Mouse (Mus musculus) hindbrain, postnatal 0 days (tissue): Measurements from ENCODE around the gene Cyp4f40. TPM values are rescaled to one million over a fixed set of nuclear protein-coding genes. Genes with fewer than 3 reads are reported as not detected.
A peak's percentile ranks its signal among the peaks of the same experiment; 100 is the strongest.

Experiments used
- ATAC-seq: fragments of 200-750 bp; cut with Nextera tagmentation; 2 replicates; pipeline ENCODE4 v1.8.0; 2017; ENCODE audit warnings: mild to moderate bottlenecking, moderate TSS enrichment, moderate library complexity
- DNase-seq: peaks from one replicate; pipeline ENCODE4 v3.0.0-alpha.2; 2015; ENCODE audit warnings: low spot score
- H3K27ac ChIP-seq: fragments of 300-500 bp; sonication (generic); 2 replicates; pipeline ENCODE4 v1.5.1; 2014; ENCODE audit warnings: mild to moderate bottlenecking
- H3K27me3 ChIP-seq: fragments of 300-500 bp; sonication (generic); 2 replicates; pipeline ENCODE4 v1.6.1; 2014; ENCODE audit warnings: low read length, mixed read lengths; ENCODE audit not compliant: insufficient read depth
- H3K36me3 ChIP-seq: fragments of 300-500 bp; sonication (generic); 2 replicates; pipeline ENCODE4 v1.6.1; 2014; ENCODE audit warnings: low read length, mixed read lengths; ENCODE audit not compliant: insufficient read depth
- H3K4me1 ChIP-seq: fragments of 300-500 bp; sonication (generic); 2 replicates; pipeline ENCODE4 v1.6.1; 2014; ENCODE audit warnings: antibody characterized with exemption, low read length, mixed read lengths; ENCODE audit not compliant: insufficient read depth
- H3K4me2 ChIP-seq: fragments of 300-500 bp; sonication (generic); 2 replicates; pipeline ENCODE4 v1.6.1; 2014; ENCODE audit warnings: low read depth, mild to moderate bottlenecking, low read length, moderate library complexity, mixed read lengths
- H3K4me3 ChIP-seq: fragments of 300-500 bp; sonication (generic); 2 replicates; pipeline ENCODE4 v1.5.1; 2014; ENCODE audit warnings: low read length
- H3K9ac ChIP-seq: fragments of 300-500 bp; sonication (generic); replicated peaks from 2 replicates; pipeline ENCODE4 v1.6.1; 2014; ENCODE audit warnings: mild to moderate bottlenecking, low read length, moderate library complexity, mixed read lengths
- H3K9me3 ChIP-seq: fragments of 300-500 bp; sonication (generic); 2 replicates; pipeline ENCODE4 v1.6.1; 2016; ENCODE audit warnings: low read length, mixed read lengths
- CTCF ChIP-seq: IDR thresholded peaks from 2 replicates; pipeline ENCODE4 v1.5.1; 2016; ENCODE audit warnings: antibody characterized with exemption, control low read depth, low read depth
- WGBS: fragments of 180-500 bp; shearing (Covaris S2); extraction: QIAGEN DNeasy Blood & Tissue Kit; methylation state at CpG from one replicate; pipeline ENCODE4 v1.1.7; 2014; 5-methylcytosine and 5-hydroxymethylcytosine counted together
- polyA plus RNA-seq: library from polyadenylated mRNA; unstranded; fragments of >200 nt; fragmentation: Nextera tagmentation; extraction: Ambion mirVana; gene quantifications from 2 replicates; pipeline ENCODE4 v1.2.1, GENCODE M21; 2015
- total RNA-seq: library from RNA; depleted of rRNA; stranded (reverse); fragments of >200 nt; gene quantifications from 2 replicates; pipeline ENCODE4 v1.2.3, GENCODE M21; 2014

Cyp4f40 gene
- total and polyA plus RNA-seq, 2 experiments from 2014 or later: 0.09 TPM; not detected in 1

- no peak overlapping the region for H3K9ac ChIP-seq
- H3K27ac ChIP-seq: no peak overlapping the region
- DNase-seq (no peak), ATAC-seq (no peak)
- no peaks in the 10 kb centered on the region for H3K9me3 ChIP-seq
- no peaks in the 10 kb centered on the region for H3K27me3 ChIP-seq
- WGBS: 72% methylated on average over 3 of the region's 3 CpGs
- no peaks in the 10 kb centered on the region for H3K36me3 ChIP-seq
- no peak overlapping the region for H3K4me2 ChIP-seq
- peaks cover 5% of the 10 kb centered on the region; the same call in 1 of the 2 replicates for H3K4me1 ChIP-seq
- TF ChIP-seq CTCF: no peak
- no peak overlapping the region for H3K4me3 ChIP-seq
These were observed 1.7 kb upstream of the Cyp4f40 start for GRCm38 (mm10) chr17:32657041-32657440.

- Histone ChIP-seq H3K4me3 (no peak overlapping the region), H3K36me3 (no peaks in the 10 kb centered on the region), H3K9ac (no peak overlapping the region), H3K4me1 (peaks cover 5% of the 10 kb centered on the region; the same call in 1 of the 2 replicates), H3K27ac (no peak overlapping the region), H3K4me2 (no peak overlapping the region), H3K27me3 (no peaks in the 10 kb centered on the region), H3K9me3 (no peaks in the 10 kb centered on the region)
- DNase-seq: no peak
- 82% methylated on average over 1 of the region's 1 CpGs for WGBS
- TF ChIP-seq CTCF: no peak
- no peak for ATAC-seq
These were observed 454 bp upstream of the Cyp4f40 start for GRCm38 (mm10) chr17:32658246-32658645.

GRCm38 (mm10) chr17:32673976-32674375, 15.3 kb downstream of the Cyp4f40 start:
- no peak for DNase-seq
- H3K9ac ChIP-seq: no peak overlapping the region
- H3K27me3 ChIP-seq: no peaks in the 10 kb centered on the region
- no peak for TF ChIP-seq CTCF
- H3K4me1 ChIP-seq: no peaks in the 10 kb centered on the region
- H3K9me3 ChIP-seq: no peaks in the 10 kb centered on the region
- no peaks in the 10 kb centered on the region for H3K36me3 ChIP-seq
- 63% methylated on average over 7 of the region's 7 CpGs for WGBS
- ATAC-seq: no peak
- H3K4me2 ChIP-seq: no peak overlapping the region
- H3K27ac ChIP-seq: no peak overlapping the region
- no peak overlapping the region for H3K4me3 ChIP-seq

- Histone ChIP-seq H3K4me3 (no peak overlapping the region), H3K4me1 (no peaks in the 10 kb centered on the region), H3K27ac (no peak overlapping the region), H3K27me3 (no peaks in the 10 kb centered on the region), H3K36me3 (no peaks in the 10 kb centered on the region), H3K9me3 (no peaks in the 10 kb centered on the region), H3K4me2 (no peak overlapping the region; the same call in 1 of the 2 replicates), H3K9ac (no peak overlapping the region)
- TF ChIP-seq CTCF: peak; percentile 25; the same call in 1 of the 2 replicates
- peak; percentile 21 for DNase-seq
- WGBS: 37% methylated on average over 21 of the region's 21 CpGs
- peak; percentile 58; the same call in 1 of the 2 replicates for ATAC-seq
These were observed 17.4 kb downstream of the Cyp4f40 start for GRCm38 (mm10) chr17:32676040-32676635.

GRCm38 (mm10) chr17:32680404-32680803, 21.7 kb downstream of the Cyp4f40 start:
- H3K4me2 ChIP-seq: no peak overlapping the region
- no peaks in the 10 kb centered on the region for H3K9me3 ChIP-seq
- no peaks in the 10 kb centered on the region for H3K4me1 ChIP-seq
- no peak overlapping the region for H3K9ac ChIP-seq
- DNase-seq (peak; percentile 80), ATAC-seq (0 out of 2 replicates have a peak, but pooled peaks have one; percentile 21)
- H3K36me3 ChIP-seq: no peaks in the 10 kb centered on the region
- H3K27me3 ChIP-seq: no peaks in the 10 kb centered on the region
- 20% methylated on average over 2 of the region's 2 CpGs for WGBS
- no peak overlapping the region for H3K27ac ChIP-seq
- H3K4me3 ChIP-seq: no peak overlapping the region
- peak; percentile 81 for TF ChIP-seq CTCF

- peak; percentile 86; the same call in 1 of the 2 replicates for ATAC-seq
- Histone ChIP-seq H3K9ac (no peak within 1 kb of the TSS), H3K27me3 (no peaks in the 10 kb centered on the region), H3K36me3 (no peaks in the 10 kb centered on the region), H3K27ac (0 out of 2 replicates have a peak within 1 kb of the TSS, but pooled peaks have one; percentile 20), H3K4me1 (peaks cover 5% of the 10 kb centered on the region; the same call in 1 of the 2 replicates), H3K4me2 (peak within 1 kb of the TSS; percentile 33), H3K9me3 (no peaks in the 10 kb centered on the region), H3K4me3 (no peak within 1 kb of the TSS)
- TF ChIP-seq CTCF: no peak
- WGBS: 22% methylated on average over 7 of the region's 7 CpGs
- peak; percentile 69 for DNase-seq
These were observed 26.5 kb downstream of the Cyp4f40 start, which contains the start of gene Cyp4f15 for GRCm38 (mm10) chr17:32685048-32685750. Cyp4f15 (plus strand) TSS chr17:32685627.
